Mouse (Mus musculus) hindbrain, embryonic 12.5 days (tissue): ENCODE data around the gene Ptger1. TPM values are rescaled to one million over a fixed set of nuclear protein-coding genes. Genes with fewer than 3 reads are reported as not detected.

Experiments
- ATAC-seq: fragments of 200-750 bp; cut with Nextera tagmentation; 2 replicates; pipeline ENCODE4 v1.8.0; 2017; ENCODE audit warnings: moderate TSS enrichment; ENCODE audit not compliant: low FRiP score
- H3K27ac ChIP-seq: fragments of 300-500 bp; sonication (generic); 2 replicates; pipeline ENCODE4 v1.5.1; 2016; ENCODE audit warnings: mild to moderate bottlenecking
- H3K27me3 ChIP-seq: fragments of 300-500 bp; sonication (generic); 2 replicates; pipeline ENCODE4 v1.6.1; 2016; ENCODE audit warnings: mild to moderate bottlenecking
- H3K36me3 ChIP-seq: fragments of 300-500 bp; sonication (generic); 2 replicates; pipeline ENCODE4 v1.6.1; 2016; ENCODE audit warnings: mild to moderate bottlenecking
- H3K4me1 ChIP-seq: fragments of 300-500 bp; sonication (generic); 2 replicates; pipeline ENCODE4 v1.6.1; 2016
- H3K4me2 ChIP-seq: fragments of 300-500 bp; sonication (generic); replicated peaks from 2 replicates; pipeline ENCODE4 v1.6.1; 2016; ENCODE audit warnings: mild to moderate bottlenecking
- H3K4me3 ChIP-seq: fragments of 300-500 bp; sonication (generic); 2 replicates; pipeline ENCODE4 v1.5.1; 2016; ENCODE audit warnings: mild to moderate bottlenecking
- H3K9ac ChIP-seq: fragments of 300-500 bp; sonication (generic); 2 replicates; pipeline ENCODE4 v1.6.1; 2016; ENCODE audit warnings: mild to moderate bottlenecking, moderate library complexity
- H3K9me3 ChIP-seq: fragments of 300-500 bp; sonication (generic); replicated peaks from 2 replicates; pipeline ENCODE4 v1.6.1; 2016; ENCODE audit warnings: mild to moderate bottlenecking
- WGBS: fragments of 180-500 bp; shearing (Covaris S2); methylation state at CpG from one replicate; pipeline ENCODE4 v1.1.7; 2016; 5-methylcytosine and 5-hydroxymethylcytosine counted together
- polyA plus RNA-seq: library from polyadenylated mRNA; unstranded; fragments of >200 nt; fragmentation: Nextera tagmentation; extraction: Ambion mirVana; gene quantifications from 2 replicates; pipeline ENCODE4 v1.2.1, GENCODE M21; 2016

The Ptger1 gene
- polyA plus RNA-seq, 1 experiment from 2014 or later: 0.93 TPM

GRCm38 (mm10) chr8:83680603-83681002, 14.1 kb downstream of the Ptger1 start:
- 65% methylated on average over 5 of the region's 5 CpGs for WGBS
- Histone ChIP-seq H3K27ac (peak overlapping the region; percentile 62; the same call in 1 of the 2 replicates), H3K36me3 (peaks cover 83% of the 10 kb centered on the region), H3K27me3 (no peaks in the 10 kb centered on the region), H3K4me3 (no peak overlapping the region), H3K9me3 (no peaks in the 10 kb centered on the region), H3K4me2 (no peak overlapping the region), H3K9ac (no peak overlapping the region), H3K4me1 (peaks cover 6% of the 10 kb centered on the region; the same call in 1 of the 2 replicates)
- ATAC-seq: no peak

GRCm38 (mm10) chr8:83681099-83681498, 14.6 kb downstream of the Ptger1 start:
- ATAC-seq: no peak
- 28% methylated on average over 6 of the region's 6 CpGs for WGBS
- H3K36me3 ChIP-seq: peaks cover 83% of the 10 kb centered on the region
- no peak overlapping the region for H3K4me3 ChIP-seq
- peak overlapping the region; percentile 62 for H3K27ac ChIP-seq
- no peaks in the 10 kb centered on the region for H3K27me3 ChIP-seq
- H3K9ac ChIP-seq: no peak overlapping the region
- H3K9me3 ChIP-seq: no peaks in the 10 kb centered on the region
- H3K4me1 ChIP-seq: peaks cover 6% of the 10 kb centered on the region; the same call in 1 of the 2 replicates
- no peak overlapping the region for H3K4me2 ChIP-seq

- Histone ChIP-seq H3K27me3 (no peaks in the 10 kb centered on the region), H3K36me3 (peaks cover 64% of the 10 kb centered on the region), H3K4me2 (no peak overlapping the region), H3K4me1 (peaks cover 6% of the 10 kb centered on the region; the same call in 1 of the 2 replicates), H3K9me3 (no peaks in the 10 kb centered on the region), H3K9ac (no peak overlapping the region), H3K4me3 (no peak overlapping the region), H3K27ac (no peak overlapping the region)
- 94% methylated on average over 9 of the region's 9 CpGs for WGBS
- ATAC-seq: no peak
These were observed 18.0 kb downstream of the Ptger1 start for GRCm38 (mm10) chr8:83684517-83684916.

DNA sequence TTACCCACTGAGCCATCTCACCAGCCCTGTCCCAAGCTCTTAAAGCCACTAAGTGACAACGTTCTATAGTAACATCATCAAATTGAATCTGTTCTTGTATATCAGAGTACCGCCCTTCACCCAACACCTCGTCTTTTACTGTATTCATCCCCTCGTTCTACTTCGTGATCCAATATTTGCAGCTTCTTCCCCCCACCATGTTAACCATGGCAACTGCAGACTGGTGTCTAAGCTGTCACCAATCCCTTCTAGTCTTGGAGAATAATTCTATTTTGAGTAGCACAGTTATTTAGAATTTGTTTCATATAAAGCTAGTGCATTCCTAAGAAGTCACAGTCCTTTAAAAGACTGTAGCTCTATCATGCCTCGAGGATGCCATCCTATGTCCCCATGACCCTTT, 22.8 kb downstream of the Ptger1 start:
- Histone ChIP-seq H3K4me1 (no peaks in the 10 kb centered on the region), H3K9ac (no peak overlapping the region), H3K9me3 (no peaks in the 10 kb centered on the region), H3K4me3 (no peak overlapping the region), H3K36me3 (peaks cover 47% of the 10 kb centered on the region), H3K27me3 (no peaks in the 10 kb centered on the region), H3K27ac (no peak overlapping the region), H3K4me2 (no peak overlapping the region)
- WGBS: 91% methylated on average over 6 of the region's 6 CpGs
- ATAC-seq: no peak

DNA sequence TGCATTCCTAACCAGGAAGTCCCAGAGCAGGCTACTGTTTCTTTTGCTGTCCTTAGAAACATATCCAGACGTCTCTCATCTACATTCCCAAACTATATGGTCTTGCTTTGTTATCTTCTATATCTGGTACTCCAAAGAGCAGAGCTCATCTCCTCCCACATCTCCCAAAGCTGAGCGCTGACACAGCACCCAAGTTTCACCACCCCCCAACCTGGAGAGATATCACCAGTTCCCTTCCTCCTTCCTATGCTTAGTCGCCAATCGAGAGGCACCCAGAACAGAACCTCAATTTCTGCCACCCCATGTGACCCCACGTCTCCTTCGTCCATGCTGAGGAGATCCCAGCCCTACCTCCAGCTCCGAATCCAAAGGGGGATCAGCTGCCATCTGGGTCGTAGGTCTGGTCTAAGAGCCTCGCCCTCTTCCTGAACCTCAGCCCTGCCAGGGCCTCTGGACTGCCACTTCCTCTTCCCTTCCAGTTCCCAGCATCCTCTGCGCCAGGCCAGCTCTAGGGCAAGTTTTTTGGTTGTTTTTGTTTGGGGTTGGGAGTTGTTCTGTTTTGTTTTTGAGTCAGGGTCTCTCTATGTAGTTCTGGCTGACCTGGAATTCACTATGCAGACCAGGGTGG, 27.2 kb downstream of the Ptger1 start:
- 87% methylated on average over 10 of the region's 10 CpGs for WGBS

GRCm38 (mm10) chr8:83694369-83695160, 28.1 kb downstream of the Ptger1 start:
- Histone ChIP-seq H3K4me2 (no peak overlapping the region), H3K4me1 (peaks cover 19% of the 10 kb centered on the region), H3K27ac (no peak overlapping the region), H3K27me3 (no peaks in the 10 kb centered on the region), H3K36me3 (peaks cover 28% of the 10 kb centered on the region), H3K4me3 (no peak overlapping the region), H3K9me3 (no peaks in the 10 kb centered on the region), H3K9ac (no peak overlapping the region)
- no peak for ATAC-seq
- 91% methylated on average over 11 of the region's 11 CpGs for WGBS

More for the DNA sequence above, 27.2 kb downstream of the Ptger1 start:
- Histone ChIP-seq H3K4me3 (no peak overlapping the region), H3K27me3 (no peaks in the 10 kb centered on the region), H3K4me1 (peaks cover 15% of the 10 kb centered on the region), H3K4me2 (no peak overlapping the region), H3K9me3 (no peaks in the 10 kb centered on the region), H3K9ac (no peak overlapping the region), H3K36me3 (peaks cover 29% of the 10 kb centered on the region), H3K27ac (no peak overlapping the region)
- ATAC-seq: no peak

GRCm38 (mm10) chr8:83695351-83696106, 29.1 kb downstream of the Ptger1 start:
- Histone ChIP-seq H3K36me3 (peaks cover 20% of the 10 kb centered on the region), H3K4me1 (peaks cover 23% of the 10 kb centered on the region), H3K9ac (peak overlapping the region; percentile 18; the same call in 1 of the 2 replicates), H3K27me3 (no peaks in the 10 kb centered on the region), H3K9me3 (no peaks in the 10 kb centered on the region), H3K4me2 (no peak overlapping the region), H3K4me3 (no peak overlapping the region), H3K27ac (no peak overlapping the region; the same call in 1 of the 2 replicates)
- no peak for ATAC-seq
- WGBS: 90% methylated on average over 17 of the region's 17 CpGs

DNA sequence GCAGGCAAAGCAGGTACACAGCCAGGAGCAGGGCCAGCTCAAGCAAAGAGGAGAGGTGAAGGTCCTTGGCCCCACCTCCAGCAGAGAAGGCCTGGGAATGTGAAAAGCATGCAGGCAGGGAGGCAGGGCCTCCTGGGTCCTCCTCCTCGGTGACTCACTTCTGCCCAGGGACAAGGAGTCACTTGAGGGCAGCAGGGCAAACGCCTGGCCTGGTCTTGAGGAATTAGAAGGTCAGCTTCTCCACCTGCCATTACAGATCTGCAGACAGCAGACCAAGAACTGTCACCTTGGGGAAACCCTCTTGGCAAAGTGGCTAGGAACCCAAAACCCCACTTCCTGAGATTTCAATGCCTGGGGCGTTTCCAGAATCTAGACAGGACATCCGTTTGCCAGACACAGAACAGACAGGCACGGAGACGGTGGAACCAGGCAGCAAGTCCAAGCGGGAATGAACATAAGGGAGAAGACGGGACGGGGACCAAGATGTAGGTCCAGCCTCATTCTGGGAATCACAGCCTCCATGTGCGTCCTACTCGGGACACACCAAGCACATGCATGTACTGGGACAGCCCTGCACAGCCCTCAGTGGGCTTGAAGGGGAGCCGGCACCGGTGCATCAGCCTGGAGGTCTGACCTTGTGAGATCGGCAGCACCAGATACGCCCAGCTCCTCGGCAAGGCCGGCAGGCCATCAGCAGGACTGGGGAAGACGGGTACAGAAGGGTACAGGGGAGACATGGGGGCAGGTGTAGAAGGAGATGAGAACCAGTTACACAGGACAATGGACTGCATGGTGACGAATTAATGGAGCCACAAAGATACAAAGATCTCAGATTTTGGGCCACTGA, 31.1 kb downstream of the Ptger1 start:
- ATAC-seq: no peak
- H3K9me3 ChIP-seq: no peaks in the 10 kb centered on the region
- H3K4me3 ChIP-seq: peak overlapping the region; percentile 85
- H3K4me1 ChIP-seq: peaks cover 23% of the 10 kb centered on the region
- peak overlapping the region; percentile 92 for H3K4me2 ChIP-seq
- H3K27me3 ChIP-seq: no peaks in the 10 kb centered on the region
- H3K36me3 ChIP-seq: no peaks in the 10 kb centered on the region; the same call in 1 of the 2 replicates
- peak overlapping the region; percentile 90 for H3K9ac ChIP-seq
- H3K27ac ChIP-seq: 0 out of 2 replicates have a peak overlapping the region, but pooled peaks have one; percentile 18
- WGBS: 59% methylated on average over 19 of the region's 19 CpGs

- WGBS: 4% methylated on average over 15 of the region's 15 CpGs
- Histone ChIP-seq H3K9me3 (no peaks in the 10 kb centered on the region), H3K9ac (peak overlapping the region; percentile 90), H3K4me3 (peak overlapping the region; percentile 85), H3K4me2 (peak overlapping the region; percentile 92), H3K27ac (no peak overlapping the region), H3K36me3 (no peaks in the 10 kb centered on the region), H3K4me1 (peaks cover 23% of the 10 kb centered on the region), H3K27me3 (no peaks in the 10 kb centered on the region)
- ATAC-seq: peak; percentile 35
These were observed 31.8 kb downstream of the Ptger1 start for GRCm38 (mm10) chr8:83698291-83698660.

DNA sequence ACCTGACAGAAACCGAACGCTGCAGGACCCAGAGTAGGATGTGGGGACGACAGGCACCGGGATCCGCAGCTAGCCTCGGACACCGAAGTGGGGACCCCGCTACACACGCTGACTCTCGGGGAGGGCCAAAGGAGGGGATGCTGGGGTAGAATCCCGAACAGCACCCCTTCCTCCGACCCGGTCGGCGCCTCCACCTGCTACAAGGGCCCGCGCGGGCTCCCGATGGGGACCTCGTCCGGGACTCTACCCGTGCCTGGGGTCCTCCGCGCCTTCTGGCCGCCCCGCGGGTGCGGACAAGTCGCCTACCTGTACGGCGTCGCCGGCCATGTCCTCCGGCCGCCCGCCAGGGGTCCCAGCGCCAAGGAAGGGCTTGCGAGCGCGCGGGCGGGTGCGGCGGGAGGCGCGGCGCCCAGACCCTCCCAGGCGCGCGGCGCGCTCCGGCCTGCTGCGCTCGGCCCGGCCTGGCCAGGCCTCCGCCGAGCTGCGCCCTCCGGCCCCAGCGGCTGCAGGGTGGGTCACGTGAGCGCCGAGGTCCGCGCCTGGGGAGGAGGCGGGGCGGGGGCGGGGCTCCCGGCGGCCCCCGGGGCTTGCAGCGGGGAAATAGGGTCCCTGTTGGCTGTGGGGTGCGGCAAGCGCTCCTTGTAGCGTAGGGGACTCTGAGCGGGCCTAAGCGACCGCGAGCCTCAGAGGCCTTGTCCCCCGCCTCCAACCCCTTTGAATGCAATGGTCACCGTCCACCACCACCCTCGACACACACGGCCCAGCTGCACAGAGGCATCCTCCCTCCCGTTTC, 32.4 kb downstream of the Ptger1 start, which contains the start of gene Pkn1:
Pkn1 (minus strand) TSS at position 519 of the 793 bp plus-strand sequence.
- peak; percentile 92 for ATAC-seq
- under 1% methylated on average over 53 of the region's 85 CpGs for WGBS
- no peaks in the 10 kb centered on the region for H3K27me3 ChIP-seq
- peaks cover 23% of the 10 kb centered on the region for H3K4me1 ChIP-seq
- H3K9me3 ChIP-seq: no peaks in the 10 kb centered on the region
- H3K36me3 ChIP-seq: no peaks in the 10 kb centered on the region
- H3K9ac ChIP-seq: peak within 1 kb of the TSS; percentile 90
- H3K27ac ChIP-seq: peak within 1 kb of the TSS; percentile 52
- H3K4me3 ChIP-seq: peak within 1 kb of the TSS; percentile 85
- peak within 1 kb of the TSS; percentile 92 for H3K4me2 ChIP-seq

- H3K27me3 ChIP-seq: no peaks in the 10 kb centered on the region
- H3K4me3 ChIP-seq: peak overlapping the region; percentile 85
- peak overlapping the region; percentile 90 for H3K9ac ChIP-seq
- peak overlapping the region; percentile 92 for H3K4me2 ChIP-seq
- no peaks in the 10 kb centered on the region for H3K9me3 ChIP-seq
- peaks cover 23% of the 10 kb centered on the region for H3K4me1 ChIP-seq
- H3K36me3 ChIP-seq: no peaks in the 10 kb centered on the region
- ATAC-seq: no peak
- peak overlapping the region; percentile 52; the same call in 1 of the 2 replicates for H3K27ac ChIP-seq
- 45% methylated on average over 9 of the region's 9 CpGs for WGBS
These were observed 33.1 kb downstream of the Ptger1 start for GRCm38 (mm10) chr8:83699566-83699965.
